Mouse (Mus musculus): ENCODE data around the gene Sost. TPM values are rescaled to one million over a fixed set of nuclear protein-coding genes. Genes with fewer than 3 reads are reported as not detected.

Sost gene
- not detected in 2 replicates for polyA plus RNA-seq (2014; fragmentation: Nextera tagmentation; extraction: Ambion mirVana)

DNA sequence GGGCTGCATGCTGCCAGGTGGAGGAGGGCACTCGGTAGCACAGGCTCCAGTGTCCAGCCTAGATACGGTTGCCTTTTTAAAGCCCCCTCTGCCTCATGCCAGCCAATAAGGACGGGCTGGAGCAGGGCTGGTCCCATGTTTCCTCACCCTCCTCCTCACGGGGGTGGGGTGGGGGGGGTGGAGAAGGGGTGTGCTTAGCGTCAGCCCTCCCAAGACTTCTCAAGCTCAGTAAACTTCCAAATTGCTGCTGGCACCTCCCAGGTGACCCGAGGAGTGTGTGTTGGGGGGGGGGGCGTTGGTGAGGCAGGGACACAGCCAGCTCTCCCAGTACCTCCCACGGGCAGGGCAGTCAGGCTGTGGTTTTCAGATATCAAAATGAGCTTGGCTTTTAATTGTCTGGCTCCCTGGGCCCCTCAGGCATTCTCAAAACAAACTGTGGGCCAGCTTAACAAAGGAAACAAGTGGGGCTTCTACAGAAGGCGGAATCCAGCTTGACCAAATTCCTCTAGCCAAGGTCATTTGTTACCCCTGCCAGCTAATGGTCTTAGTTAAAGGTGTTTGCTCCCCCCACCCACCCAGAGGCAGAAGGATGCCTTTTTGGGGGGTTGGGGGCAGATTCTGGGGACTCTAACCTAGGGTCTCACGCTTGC, at the start of gene Sost:
Gene Sost, minus strand, starts transcription at position 51 of the 650 bp plus-strand sequence.
- Histone ChIP-seq H3K9ac (ENCODE audit: low read length) (no peak within 1 kb of the TSS), H3K27me3 (ENCODE audit: control insufficient read depth, insufficient read depth, low read length) (peaks cover 48% of the 10 kb centered on the region), H3K9me3 (ENCODE audit: control insufficient read depth, low read length) (no peaks in the 10 kb centered on the region), H3K4me1 (ENCODE audit: control insufficient read depth, insufficient read depth, low read length) (peaks cover 21% of the 10 kb centered on the region), H3K36me3 (ENCODE audit: control insufficient read depth, insufficient read depth, low read length) (no peaks in the 10 kb centered on the region), H3K4me2 (no peak within 1 kb of the TSS), H3K27ac (ENCODE audit: low read depth, low read length) (no peak within 1 kb of the TSS), H3K4me3 (ENCODE audit: low read depth, low read length) (no peak within 1 kb of the TSS)
- WGBS, result 26% methylated on average over 10 of the region's 10 CpGs
- ATAC-seq (ENCODE audit: low FRiP score) (no peak), DNase-seq (ENCODE audit: low spot score, missing footprints) (no peak)

DNA sequence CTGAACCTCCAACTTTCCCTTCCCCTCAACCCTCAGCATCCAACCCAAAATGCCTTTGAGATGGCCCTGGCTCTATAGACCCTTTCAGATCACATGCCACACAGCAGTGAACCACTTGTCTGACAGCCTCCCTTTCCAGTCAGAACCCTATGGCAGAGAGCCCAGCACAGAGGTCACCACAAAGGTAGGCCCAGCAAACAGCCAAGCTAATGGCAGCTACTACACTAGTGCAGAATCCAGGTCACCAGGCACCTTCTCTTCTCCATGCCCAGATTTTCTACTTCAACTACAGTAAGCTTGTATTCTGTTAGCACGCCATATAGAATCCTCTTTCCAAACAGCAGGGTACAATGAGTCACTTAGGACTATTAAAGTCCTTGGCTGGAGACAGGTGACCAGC, 49.3 kb upstream of the Sost start:
- H3K4me2 ChIP-seq, result no peak overlapping the region
- H3K36me3 ChIP-seq (ENCODE audit: control insufficient read depth, insufficient read depth, low read length), result peaks cover 2% of the 10 kb centered on the region; the same call in 1 of the 2 replicates
- no peak overlapping the region for H3K4me3 ChIP-seq (ENCODE audit: low read depth, low read length)
- WGBS, result 96% methylated on average over 1 of the region's 1 CpGs
- H3K27ac ChIP-seq (ENCODE audit: low read depth, low read length), result no peak overlapping the region
- no peaks in the 10 kb centered on the region for H3K4me1 ChIP-seq (ENCODE audit: control insufficient read depth, insufficient read depth, low read length)
- H3K9me3 ChIP-seq (ENCODE audit: control insufficient read depth, low read length), result no peaks in the 10 kb centered on the region
- ATAC-seq (ENCODE audit: low FRiP score), result no peak
- DNase-seq (ENCODE audit: low spot score, missing footprints), result peak; percentile 75
- H3K27me3 ChIP-seq (ENCODE audit: control insufficient read depth, insufficient read depth, low read length), result no peaks in the 10 kb centered on the region
- H3K9ac ChIP-seq (ENCODE audit: low read length), result no peak overlapping the region

DNA sequence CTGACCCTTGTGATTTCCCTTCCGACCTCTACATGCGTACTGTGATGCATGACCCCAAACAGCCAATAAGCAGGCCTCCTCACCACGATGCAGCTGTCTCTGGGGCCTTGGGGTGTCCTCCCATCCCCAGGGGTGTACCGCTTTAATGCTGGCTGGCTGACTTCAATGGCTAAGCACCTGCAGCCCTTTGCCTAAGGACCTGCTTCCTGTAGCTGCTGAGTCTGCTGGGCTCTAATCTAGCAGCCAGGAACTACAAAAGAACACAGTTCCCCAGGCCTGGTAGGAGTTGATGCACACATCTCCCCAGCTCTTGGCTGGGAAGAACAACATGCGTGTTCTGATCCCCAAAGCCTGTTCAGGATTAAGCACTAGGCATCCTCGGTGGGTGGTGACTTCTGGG, 48.7 kb upstream of the Sost start:
- DNase-seq (ENCODE audit: low spot score, missing footprints), result peak; percentile 75
- ATAC-seq (ENCODE audit: low FRiP score), result no peak
- no peak overlapping the region for H3K4me3 ChIP-seq (ENCODE audit: low read depth, low read length)
- H3K9ac ChIP-seq (ENCODE audit: low read length), result no peak overlapping the region
- no peak overlapping the region for H3K27ac ChIP-seq (ENCODE audit: low read depth, low read length)
- WGBS, result 68% methylated on average over 6 of the region's 6 CpGs
- no peak overlapping the region for H3K4me2 ChIP-seq
- H3K4me1 ChIP-seq (ENCODE audit: control insufficient read depth, insufficient read depth, low read length), result no peaks in the 10 kb centered on the region
- no peaks in the 10 kb centered on the region for H3K9me3 ChIP-seq (ENCODE audit: control insufficient read depth, low read length)
- peaks cover 2% of the 10 kb centered on the region; the same call in 1 of the 2 replicates for H3K36me3 ChIP-seq (ENCODE audit: control insufficient read depth, insufficient read depth, low read length)
- no peaks in the 10 kb centered on the region for H3K27me3 ChIP-seq (ENCODE audit: control insufficient read depth, insufficient read depth, low read length)

DNA sequence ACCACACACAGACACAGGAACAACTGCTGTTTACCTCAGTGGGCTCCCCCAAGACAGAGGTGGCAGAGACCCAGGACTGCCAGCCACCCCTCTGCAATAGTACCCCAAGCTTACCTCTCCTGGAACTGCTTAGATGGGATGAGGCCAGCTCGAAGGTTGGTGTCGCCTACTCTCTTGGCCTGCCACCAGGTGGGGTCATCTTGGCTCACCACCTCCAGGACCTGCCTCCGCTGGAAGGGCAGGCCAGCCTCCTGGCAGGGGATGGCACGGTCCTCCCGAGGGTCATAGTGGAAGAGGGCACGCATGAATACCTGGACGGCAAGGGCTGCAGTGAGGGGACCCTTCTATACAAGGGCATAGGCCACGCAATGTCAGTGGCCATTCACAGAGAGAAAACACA, 46.4 kb upstream of the Sost start:
- Histone ChIP-seq H3K27me3 (ENCODE audit: control insufficient read depth, insufficient read depth, low read length) (no peaks in the 10 kb centered on the region), H3K4me1 (ENCODE audit: control insufficient read depth, insufficient read depth, low read length) (no peaks in the 10 kb centered on the region), H3K4me2 (no peak overlapping the region), H3K4me3 (ENCODE audit: low read depth, low read length) (no peak overlapping the region), H3K9ac (ENCODE audit: low read length) (no peak overlapping the region), H3K27ac (ENCODE audit: low read depth, low read length) (no peak overlapping the region), H3K36me3 (ENCODE audit: control insufficient read depth, insufficient read depth, low read length) (peaks cover 2% of the 10 kb centered on the region; the same call in 1 of the 2 replicates), H3K9me3 (ENCODE audit: control insufficient read depth, low read length) (no peaks in the 10 kb centered on the region)
- ATAC-seq (ENCODE audit: low FRiP score), result no peak
- 88% methylated on average over 8 of the region's 8 CpGs for WGBS
- no peak for DNase-seq (ENCODE audit: low spot score, missing footprints)

DNA sequence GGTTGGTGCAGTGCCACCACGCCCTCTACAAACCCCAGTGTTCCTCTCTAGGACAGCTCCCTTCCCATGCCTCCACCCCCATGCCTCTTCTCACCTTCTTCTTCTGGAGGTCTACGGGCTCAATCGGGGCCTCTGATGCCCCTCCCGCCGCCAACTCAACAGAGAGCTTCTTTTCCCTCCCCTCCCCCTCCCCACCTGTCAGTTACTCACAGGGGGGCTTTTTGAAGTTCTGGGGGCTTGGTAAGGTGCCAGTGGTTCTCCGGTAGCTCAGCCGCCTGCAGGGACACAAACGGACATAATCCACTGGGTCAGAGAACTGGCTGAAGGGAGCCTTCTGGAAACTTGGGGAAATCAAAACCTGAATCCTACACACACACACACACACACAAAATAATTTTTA, 44.7 kb upstream of the Sost start:
- Histone ChIP-seq H3K27me3 (ENCODE audit: control insufficient read depth, insufficient read depth, low read length) (no peaks in the 10 kb centered on the region), H3K4me3 (ENCODE audit: low read depth, low read length) (no peak overlapping the region), H3K4me2 (no peak overlapping the region), H3K4me1 (ENCODE audit: control insufficient read depth, insufficient read depth, low read length) (no peaks in the 10 kb centered on the region), H3K36me3 (ENCODE audit: control insufficient read depth, insufficient read depth, low read length) (peaks cover 2% of the 10 kb centered on the region; the same call in 1 of the 2 replicates), H3K27ac (ENCODE audit: low read depth, low read length) (no peak overlapping the region), H3K9ac (ENCODE audit: low read length) (no peak overlapping the region), H3K9me3 (ENCODE audit: control insufficient read depth, low read length) (no peaks in the 10 kb centered on the region)
- DNase-seq (ENCODE audit: low spot score, missing footprints) (no peak), ATAC-seq (ENCODE audit: low FRiP score) (no peak)
- 88% methylated on average over 8 of the region's 8 CpGs for WGBS

DNA sequence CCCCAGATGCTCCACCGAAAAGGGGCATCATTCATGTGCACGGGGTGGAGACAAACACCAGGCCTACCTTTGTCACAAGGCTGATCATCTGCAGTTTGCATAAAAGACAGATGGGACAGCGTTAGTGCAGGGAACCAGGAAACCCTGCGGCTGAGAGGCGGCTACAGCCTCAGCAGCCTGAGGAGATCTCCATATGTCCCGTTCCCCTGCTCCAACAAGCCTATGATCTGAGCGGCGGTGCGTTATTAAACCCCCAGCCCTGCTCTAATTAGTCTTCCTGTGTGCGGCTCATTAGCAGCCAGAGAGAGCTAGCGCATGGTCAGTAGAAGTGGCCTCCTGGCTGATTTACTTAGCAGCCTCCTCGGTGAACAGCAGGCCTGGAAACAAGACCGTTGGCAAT, 43.3 kb upstream of the Sost start:
- H3K4me2 ChIP-seq, result no peak overlapping the region
- H3K9me3 ChIP-seq (ENCODE audit: control insufficient read depth, low read length), result no peaks in the 10 kb centered on the region
- no peak overlapping the region for H3K9ac ChIP-seq (ENCODE audit: low read length)
- H3K27me3 ChIP-seq (ENCODE audit: control insufficient read depth, insufficient read depth, low read length), result no peaks in the 10 kb centered on the region
- WGBS, result 78% methylated on average over 13 of the region's 13 CpGs
- DNase-seq (ENCODE audit: low spot score, missing footprints), result no peak
- no peaks in the 10 kb centered on the region for H3K4me1 ChIP-seq (ENCODE audit: control insufficient read depth, insufficient read depth, low read length)
- H3K4me3 ChIP-seq (ENCODE audit: low read depth, low read length), result no peak overlapping the region
- ATAC-seq (ENCODE audit: low FRiP score), result peak; percentile 46; the same call in 1 of the 2 replicates
- H3K27ac ChIP-seq (ENCODE audit: low read depth, low read length), result peak overlapping the region; percentile 22; the same call in 1 of the 2 replicates
- peaks cover 2% of the 10 kb centered on the region; the same call in 1 of the 2 replicates for H3K36me3 ChIP-seq (ENCODE audit: control insufficient read depth, insufficient read depth, low read length)

DNA sequence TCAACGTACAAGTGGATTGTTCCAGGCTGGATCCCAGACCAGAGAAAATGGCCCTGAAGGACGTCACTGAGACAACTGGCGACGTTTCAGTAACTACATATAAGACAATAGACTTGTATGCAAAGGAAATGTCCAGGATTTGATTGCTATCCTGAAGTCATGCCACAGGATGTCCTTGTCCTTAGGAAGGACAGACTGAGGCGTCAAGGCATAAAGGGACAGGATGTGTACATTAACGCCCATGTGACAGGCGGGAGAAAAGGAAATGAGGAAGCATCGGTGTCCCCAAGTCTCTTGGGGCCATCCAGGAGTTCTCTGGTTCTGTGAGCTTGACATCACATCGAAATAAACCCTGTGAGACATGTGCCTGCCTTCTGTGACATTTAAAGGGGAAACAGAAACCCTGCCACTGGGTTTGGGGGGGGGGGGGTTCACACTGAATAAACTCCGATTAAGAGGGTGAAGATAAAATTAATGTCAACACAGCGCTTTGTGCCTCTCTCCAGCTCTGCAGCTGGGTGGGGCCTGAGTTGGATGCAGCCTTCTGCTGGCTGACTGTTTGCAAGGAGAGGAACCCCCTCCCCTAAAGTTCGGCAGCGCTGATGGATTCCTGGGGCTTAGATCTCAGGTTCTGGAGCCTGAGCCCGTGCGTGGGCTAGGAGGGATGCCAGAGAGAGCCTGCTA, 42.3 kb upstream of the Sost start:
- no peak overlapping the region for H3K4me3 ChIP-seq (ENCODE audit: low read depth, low read length)
- H3K27ac ChIP-seq (ENCODE audit: low read depth, low read length), result peak overlapping the region; percentile 3; the same call in 1 of the 2 replicates
- DNase-seq (ENCODE audit: low spot score, missing footprints), result no peak
- no peaks in the 10 kb centered on the region for H3K27me3 ChIP-seq (ENCODE audit: control insufficient read depth, insufficient read depth, low read length)
- no peaks in the 10 kb centered on the region for H3K9me3 ChIP-seq (ENCODE audit: control insufficient read depth, low read length)
- 89% methylated on average over 15 of the region's 15 CpGs for WGBS
- peaks cover 5% of the 10 kb centered on the region; the same call in 1 of the 2 replicates for H3K36me3 ChIP-seq (ENCODE audit: control insufficient read depth, insufficient read depth, low read length)
- H3K9ac ChIP-seq (ENCODE audit: low read length), result no peak overlapping the region
- no peaks in the 10 kb centered on the region for H3K4me1 ChIP-seq (ENCODE audit: control insufficient read depth, insufficient read depth, low read length)
- no peak for ATAC-seq (ENCODE audit: low FRiP score)
- H3K4me2 ChIP-seq, result no peak overlapping the region

DNA sequence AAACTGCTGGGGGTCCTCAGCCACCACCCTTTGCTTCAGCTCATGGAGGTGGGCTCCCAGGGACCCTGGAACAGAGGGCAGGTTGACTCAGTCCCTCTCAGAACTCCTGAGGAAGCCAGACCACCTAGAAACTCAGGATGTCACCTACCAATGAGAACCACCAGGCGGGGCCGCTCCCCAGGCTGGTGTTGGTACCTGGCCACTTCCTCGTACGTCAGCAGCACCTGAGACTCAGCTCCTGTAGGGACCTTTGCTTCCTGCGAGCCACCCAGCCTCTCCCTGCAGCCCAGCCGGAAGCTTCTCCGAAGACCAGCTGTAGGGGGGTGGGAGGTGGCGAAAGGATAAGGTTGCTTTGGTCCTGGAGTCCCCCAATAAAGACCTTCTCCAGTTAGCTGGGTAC, 41.6 kb upstream of the Sost start:
- Histone ChIP-seq H3K4me1 (ENCODE audit: control insufficient read depth, insufficient read depth, low read length) (no peaks in the 10 kb centered on the region), H3K27ac (ENCODE audit: low read depth, low read length) (no peak overlapping the region), H3K9me3 (ENCODE audit: control insufficient read depth, low read length) (no peaks in the 10 kb centered on the region), H3K9ac (ENCODE audit: low read length) (no peak overlapping the region), H3K4me3 (ENCODE audit: low read depth, low read length) (no peak overlapping the region), H3K27me3 (ENCODE audit: control insufficient read depth, insufficient read depth, low read length) (no peaks in the 10 kb centered on the region), H3K36me3 (ENCODE audit: control insufficient read depth, insufficient read depth, low read length) (peaks cover 5% of the 10 kb centered on the region; the same call in 1 of the 2 replicates), H3K4me2 (no peak overlapping the region)
- 91% methylated on average over 8 of the region's 8 CpGs for WGBS
- ATAC-seq (ENCODE audit: low FRiP score) (no peak), DNase-seq (ENCODE audit: low spot score, missing footprints) (no peak)

DNA sequence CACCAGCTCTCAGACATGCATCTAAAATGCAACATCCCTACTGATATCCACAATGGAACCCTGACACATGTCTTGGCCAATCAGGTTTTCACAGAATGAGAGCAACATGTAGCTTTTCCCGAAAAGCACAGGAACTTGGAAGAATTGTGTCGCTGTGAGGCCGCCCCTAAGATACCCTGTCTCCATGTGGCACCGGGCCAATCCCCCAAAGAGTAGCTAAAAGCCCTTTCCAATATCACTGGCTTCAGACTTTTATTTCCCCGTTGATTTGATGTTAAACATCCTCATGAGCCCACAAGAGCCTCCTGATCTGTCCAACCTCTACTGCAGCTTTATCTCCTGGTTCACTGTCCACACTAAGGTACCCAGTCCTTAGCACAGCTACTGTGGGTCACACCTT, 39.9 kb upstream of the Sost start:
- Histone ChIP-seq H3K27ac (ENCODE audit: low read depth, low read length) (no peak overlapping the region), H3K36me3 (ENCODE audit: control insufficient read depth, insufficient read depth, low read length) (peaks cover 3% of the 10 kb centered on the region; the same call in 1 of the 2 replicates)

More for the DNA sequence above, 39.9 kb upstream of the Sost start:
- H3K9ac ChIP-seq (ENCODE audit: low read length), result no peak overlapping the region
- no peaks in the 10 kb centered on the region for H3K4me1 ChIP-seq (ENCODE audit: control insufficient read depth, insufficient read depth, low read length)
- ATAC-seq (ENCODE audit: low FRiP score), result no peak
- no peak overlapping the region for H3K4me3 ChIP-seq (ENCODE audit: low read depth, low read length)
- H3K9me3 ChIP-seq (ENCODE audit: control insufficient read depth, low read length), result no peaks in the 10 kb centered on the region
- H3K4me2 ChIP-seq, result no peak overlapping the region
- DNase-seq (ENCODE audit: low spot score, missing footprints), result peak; percentile 54
- no peaks in the 10 kb centered on the region for H3K27me3 ChIP-seq (ENCODE audit: control insufficient read depth, insufficient read depth, low read length)
- WGBS, result 83% methylated on average over 5 of the region's 5 CpGs
